Mouse (Mus musculus): ENCODE data around the gene Tshz2. TPM values are rescaled to one million over a fixed set of nuclear protein-coding genes. Genes with fewer than 3 reads are reported as not detected.

Gene Tshz2
- polyA plus RNA-seq, 1 experiment = 4.5 TPM

DNA sequence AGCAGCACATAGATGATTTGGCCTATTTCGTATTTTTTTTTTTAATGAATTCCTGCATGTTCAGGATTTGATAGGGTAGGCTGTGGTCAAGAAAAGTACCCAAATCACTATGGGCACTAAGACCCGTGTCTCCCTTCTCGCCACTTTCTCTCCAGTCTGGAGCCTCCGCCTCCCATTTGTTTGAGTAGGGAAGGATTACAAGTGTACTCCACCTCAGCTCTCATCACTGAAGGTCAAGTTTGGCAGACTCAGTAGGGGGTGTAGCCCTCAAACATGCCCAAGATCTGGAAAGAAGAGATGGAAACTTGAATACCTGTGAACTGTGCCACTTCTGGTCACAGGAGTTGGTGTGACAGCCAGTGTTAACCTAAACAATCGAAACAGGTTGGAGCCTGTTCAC lies 66.3 kb downstream of the Tshz2 start:
- TF ChIP-seq CTCF (IDR thresholded peaks at IDR 0.05; ENCODE audit: control insufficient read depth, insufficient read depth, insufficient replicate concordance, low read depth, low read length) (no peak), POLR2A (IDR thresholded peaks at IDR 0.05; ENCODE audit: control insufficient read depth, low read depth, low read length) (no peak)
- peaks cover 2% of the 10 kb centered on the region; the same call in 1 of the 2 replicates for H3K4me1 ChIP-seq (ENCODE audit: control insufficient read depth, insufficient read depth, low read length)
- no peaks in the 10 kb centered on the region for H3K36me3 ChIP-seq (ENCODE audit: control insufficient read depth, insufficient read depth, low read length)
- H3K4me3 ChIP-seq (ENCODE audit: control insufficient read depth, low read depth, low read length) = no peak overlapping the region
- no peaks in the 10 kb centered on the region for H3K27me3 ChIP-seq (ENCODE audit: control insufficient read depth, insufficient read depth, low read length)
- H3K27ac ChIP-seq (ENCODE audit: control insufficient read depth, insufficient read depth, low read depth, low read length) = no peak overlapping the region

DNA sequence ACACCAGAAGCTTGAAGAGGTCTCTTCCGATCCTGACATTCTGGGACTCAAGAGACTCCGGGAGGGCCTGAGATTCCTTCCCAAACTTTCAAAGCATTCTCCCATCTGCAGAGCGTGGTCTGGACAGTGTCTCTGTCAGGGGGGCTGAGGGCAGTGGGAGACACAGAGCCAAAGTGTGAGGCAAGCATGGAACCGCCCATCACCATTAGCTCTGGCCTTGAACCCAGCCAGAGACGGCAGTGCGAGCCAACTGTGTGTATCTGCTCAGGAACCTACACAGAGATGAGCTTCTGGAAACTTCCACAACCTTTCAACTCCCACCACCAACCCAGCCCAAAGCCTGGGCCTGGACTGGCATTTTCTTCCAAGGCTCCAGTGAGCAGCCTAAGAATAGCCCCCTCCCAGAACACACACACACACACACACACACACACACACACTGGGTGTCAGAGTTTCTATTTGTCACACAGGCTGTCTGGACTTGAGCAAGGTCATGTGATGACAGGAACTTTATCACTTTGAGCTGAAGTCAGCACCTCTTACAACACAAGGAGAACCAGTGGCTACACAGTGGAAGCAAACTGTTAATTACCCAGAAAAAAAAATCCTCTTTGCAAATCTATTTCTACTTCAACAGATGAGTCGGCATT lies 67.2 kb downstream of the Tshz2 start:
- no peak overlapping the region for H3K4me3 ChIP-seq (ENCODE audit: control insufficient read depth, low read depth, low read length)
- peak overlapping the region; percentile 23; the same call in 1 of the 2 replicates for H3K27ac ChIP-seq (ENCODE audit: control insufficient read depth, insufficient read depth, low read depth, low read length)
- TF ChIP-seq CTCF (IDR thresholded peaks at IDR 0.05; ENCODE audit: control insufficient read depth, insufficient read depth, insufficient replicate concordance, low read depth, low read length) (no peak), POLR2A (IDR thresholded peaks at IDR 0.05; ENCODE audit: control insufficient read depth, low read depth, low read length) (no peak)
- H3K36me3 ChIP-seq (ENCODE audit: control insufficient read depth, insufficient read depth, low read length) = no peaks in the 10 kb centered on the region
- no peaks in the 10 kb centered on the region for H3K27me3 ChIP-seq (ENCODE audit: control insufficient read depth, insufficient read depth, low read length)
- H3K4me1 ChIP-seq (ENCODE audit: control insufficient read depth, insufficient read depth, low read length) = peaks cover 2% of the 10 kb centered on the region; the same call in 1 of the 2 replicates

DNA sequence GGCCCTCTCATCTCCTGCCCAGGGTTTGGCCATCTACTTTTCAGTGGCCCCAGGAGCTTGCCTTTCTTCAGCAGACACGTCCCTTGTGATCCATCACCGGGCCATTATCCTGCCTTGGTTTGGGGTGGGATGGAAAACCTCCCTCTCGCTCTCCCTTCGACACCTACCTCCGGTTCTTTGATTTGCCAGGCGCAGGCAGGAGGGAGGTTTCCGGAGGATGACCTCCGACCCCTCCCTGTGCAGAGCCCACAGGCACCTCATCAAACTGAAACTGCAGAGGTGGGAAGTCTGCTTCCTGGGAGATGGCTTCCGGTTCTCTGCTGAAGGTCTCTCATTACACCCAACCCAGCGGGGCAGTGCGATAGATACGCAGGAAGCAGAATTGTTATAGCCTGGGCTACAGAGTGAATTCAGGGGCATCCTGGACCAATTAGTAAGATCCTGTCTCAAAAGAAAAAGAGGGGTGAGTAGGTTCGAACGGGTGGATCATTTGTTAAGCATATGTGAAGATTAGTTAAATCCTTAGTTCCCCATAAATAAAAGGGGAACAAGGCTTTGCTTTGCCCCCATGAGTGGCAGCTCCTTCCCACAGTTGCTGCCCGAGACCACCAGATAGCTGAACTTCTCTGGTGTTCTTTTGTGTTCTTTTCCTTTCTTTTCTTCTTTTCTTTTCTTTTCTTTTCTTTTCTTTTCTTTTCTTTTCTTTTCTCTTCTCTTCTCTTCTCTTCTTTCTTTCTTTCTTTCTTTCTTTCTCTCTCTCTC lies 70.1 kb downstream of the Tshz2 start:
- no peaks in the 10 kb centered on the region for H3K36me3 ChIP-seq (ENCODE audit: control insufficient read depth, insufficient read depth, low read length)

DNA sequence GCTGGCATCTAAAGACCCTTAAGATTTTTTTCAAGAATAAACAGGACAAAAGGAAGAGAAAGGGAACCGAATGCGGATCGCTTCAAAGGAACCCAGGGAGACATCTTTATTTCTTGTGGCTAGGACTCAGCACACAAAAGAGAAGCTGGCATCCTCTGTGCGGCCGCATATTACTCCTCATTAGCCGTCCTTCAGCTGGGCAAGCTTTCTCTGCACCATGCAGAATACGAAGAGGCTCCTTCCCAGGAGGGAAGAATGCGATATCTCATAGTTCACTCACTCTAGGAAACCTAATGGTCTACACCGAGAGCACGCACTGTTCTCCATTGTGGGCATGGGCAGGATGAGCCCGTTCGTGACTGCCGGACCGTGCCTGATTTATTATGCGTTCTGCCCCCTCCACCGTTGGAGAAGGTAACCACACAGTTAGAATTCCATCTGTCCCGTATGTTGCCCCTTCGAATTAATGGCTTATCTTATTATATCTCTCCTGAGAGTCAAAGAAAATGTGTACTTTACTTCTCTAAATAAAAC lies 89.0 kb downstream of the Tshz2 start:
- no peaks in the 10 kb centered on the region for H3K36me3 ChIP-seq (ENCODE audit: control insufficient read depth, insufficient read depth, low read length)
- TF ChIP-seq CTCF (IDR thresholded peaks at IDR 0.05; ENCODE audit: control insufficient read depth, insufficient read depth, insufficient replicate concordance, low read depth, low read length) (no peak), POLR2A (IDR thresholded peaks at IDR 0.05; ENCODE audit: control insufficient read depth, low read depth, low read length) (no peak)
- no peak overlapping the region for H3K4me3 ChIP-seq (ENCODE audit: control insufficient read depth, low read depth, low read length)
- H3K27me3 ChIP-seq (ENCODE audit: control insufficient read depth, insufficient read depth, low read length) = no peaks in the 10 kb centered on the region
- H3K4me1 ChIP-seq (ENCODE audit: control insufficient read depth, insufficient read depth, low read length) = no peaks in the 10 kb centered on the region
- H3K27ac ChIP-seq (ENCODE audit: control insufficient read depth, insufficient read depth, low read depth, low read length) = no peak overlapping the region

More for the DNA sequence above, 70.1 kb downstream of the Tshz2 start:
- Histone ChIP-seq H3K4me1 (ENCODE audit: control insufficient read depth, insufficient read depth, low read length) (peaks cover 2% of the 10 kb centered on the region; the same call in 1 of the 2 replicates), H3K4me3 (ENCODE audit: control insufficient read depth, low read depth, low read length) (no peak overlapping the region), H3K27ac (ENCODE audit: control insufficient read depth, insufficient read depth, low read depth, low read length) (no peak overlapping the region), H3K27me3 (ENCODE audit: control insufficient read depth, insufficient read depth, low read length) (no peaks in the 10 kb centered on the region)
- TF ChIP-seq POLR2A (IDR thresholded peaks at IDR 0.05; ENCODE audit: control insufficient read depth, low read depth, low read length) (no peak), CTCF (IDR thresholded peaks at IDR 0.05; ENCODE audit: control insufficient read depth, insufficient read depth, insufficient replicate concordance, low read depth, low read length) (no peak)

DNA sequence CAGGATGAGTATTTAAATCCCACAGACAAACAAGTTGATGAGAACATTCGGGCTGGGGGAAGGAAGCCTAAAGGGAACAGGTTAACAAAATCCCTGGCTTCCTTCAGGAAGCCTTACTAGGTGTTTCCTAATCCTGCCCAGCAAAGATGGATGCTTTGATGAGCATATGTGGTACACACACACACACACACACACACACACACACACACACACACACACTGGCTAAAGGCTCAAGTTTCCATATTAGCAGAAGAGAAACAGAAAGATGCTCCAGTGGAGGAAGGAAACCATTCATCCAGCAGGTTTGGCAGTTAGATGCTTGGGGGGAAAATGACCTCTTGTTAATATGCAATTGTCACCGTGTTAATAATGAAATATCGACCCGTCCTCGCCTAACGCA lies 89.5 kb downstream of the Tshz2 start:
- Histone ChIP-seq H3K4me3 (ENCODE audit: control insufficient read depth, low read depth, low read length) (no peak overlapping the region), H3K27ac (ENCODE audit: control insufficient read depth, insufficient read depth, low read depth, low read length) (no peak overlapping the region; the same call in 1 of the 2 replicates), H3K4me1 (ENCODE audit: control insufficient read depth, insufficient read depth, low read length) (no peaks in the 10 kb centered on the region), H3K36me3 (ENCODE audit: control insufficient read depth, insufficient read depth, low read length) (no peaks in the 10 kb centered on the region), H3K27me3 (ENCODE audit: control insufficient read depth, insufficient read depth, low read length) (no peaks in the 10 kb centered on the region)
- no peak for TF ChIP-seq POLR2A (IDR thresholded peaks at IDR 0.05; ENCODE audit: control insufficient read depth, low read depth, low read length)
- TF ChIP-seq CTCF (IDR thresholded peaks at IDR 0.05; ENCODE audit: control insufficient read depth, insufficient read depth, insufficient replicate concordance, low read depth, low read length) = no peak

DNA sequence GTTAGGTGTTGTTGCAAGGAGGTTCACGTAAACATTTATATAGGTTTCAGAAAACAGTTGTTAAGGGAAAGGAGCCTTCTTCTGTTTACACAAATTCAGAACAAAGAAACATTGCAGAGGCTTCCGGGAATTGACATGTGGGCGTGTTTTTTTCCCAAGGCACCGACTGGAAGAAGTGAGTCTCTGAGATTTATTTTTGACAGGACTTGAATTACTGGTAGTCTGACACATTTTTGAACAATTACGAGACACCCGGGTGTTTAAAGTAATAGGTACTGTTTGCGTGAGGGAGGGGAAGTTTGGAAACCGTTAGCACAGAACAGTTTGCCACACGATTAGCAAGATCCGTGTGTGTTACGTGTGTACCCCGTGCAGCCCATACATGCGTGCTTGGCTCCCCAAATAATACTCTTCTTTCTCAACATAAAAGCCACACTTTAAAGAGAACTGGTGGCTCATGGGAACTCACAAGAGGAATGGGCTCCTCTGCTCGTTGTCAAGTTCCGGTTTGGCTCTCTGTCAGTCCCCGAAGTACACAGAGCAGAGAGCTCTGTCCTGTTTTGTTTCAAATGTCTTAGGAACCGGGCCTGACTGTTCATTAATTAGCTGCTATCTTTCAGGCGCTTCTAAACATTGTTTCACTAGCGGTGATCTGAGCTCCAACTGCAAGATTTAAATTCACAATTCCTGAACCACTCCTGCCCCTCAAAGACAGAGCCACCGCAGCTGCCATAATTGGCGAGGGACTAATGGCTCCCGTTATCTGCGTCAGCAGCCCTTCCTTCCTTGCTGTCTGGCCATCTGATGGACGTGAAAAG lies 91.0 kb downstream of the Tshz2 start:
- Histone ChIP-seq H3K27me3 (ENCODE audit: control insufficient read depth, insufficient read depth, low read length) (no peaks in the 10 kb centered on the region), H3K27ac (ENCODE audit: control insufficient read depth, insufficient read depth, low read depth, low read length) (peak overlapping the region; percentile 76), H3K4me1 (ENCODE audit: control insufficient read depth, insufficient read depth, low read length) (no peaks in the 10 kb centered on the region), H3K36me3 (ENCODE audit: control insufficient read depth, insufficient read depth, low read length) (no peaks in the 10 kb centered on the region), H3K4me3 (ENCODE audit: control insufficient read depth, low read depth, low read length) (no peak overlapping the region; the same call in 1 of the 2 replicates)
- TF ChIP-seq POLR2A (IDR thresholded peaks at IDR 0.05; ENCODE audit: control insufficient read depth, low read depth, low read length) = no peak
- TF ChIP-seq CTCF (IDR thresholded peaks at IDR 0.05; ENCODE audit: control insufficient read depth, insufficient read depth, insufficient replicate concordance, low read depth, low read length) = no peak
